Mouse (Mus musculus) intestine, postnatal 0 days (tissue): ENCODE measurements around the gene Zfp846. TPM values are rescaled to one million over a fixed set of nuclear protein-coding genes. Genes with fewer than 3 reads are reported as not detected.

ENCODE experiments used
- ATAC-seq: fragments of 200-750 bp; cut with Nextera tagmentation; 2 replicates; pipeline ENCODE4 v1.8.0; 2017; ENCODE audit warnings: mild to moderate bottlenecking, moderate TSS enrichment, moderate library complexity
- H3K27ac ChIP-seq: fragments of 300-500 bp; sonication (generic); 2 replicates; pipeline ENCODE4 v1.5.1; 2014; ENCODE audit warnings: mild to moderate bottlenecking, low read depth, low read length, moderate library complexity
- H3K27me3 ChIP-seq: fragments of 300-500 bp; sonication (generic); replicated peaks from 2 replicates; pipeline ENCODE4 v1.6.1; 2014; ENCODE audit warnings: low read length, mixed read lengths; ENCODE audit not compliant: control insufficient read depth, insufficient read depth
- H3K36me3 ChIP-seq: fragments of 300-500 bp; sonication (generic); 2 replicates; pipeline ENCODE4 v1.6.1; 2014; ENCODE audit warnings: mild to moderate bottlenecking, moderate library complexity; ENCODE audit not compliant: control insufficient read depth, insufficient read depth
- H3K4me1 ChIP-seq: fragments of 300-500 bp; sonication (generic); replicated peaks from 2 replicates; pipeline ENCODE4 v1.6.1; 2014; ENCODE audit warnings: antibody characterized with exemption, low read length, mixed read lengths; ENCODE audit not compliant: control insufficient read depth, insufficient read depth
- H3K4me2 ChIP-seq: fragments of 300-500 bp; sonication (generic); replicated peaks from 2 replicates; pipeline ENCODE4 v1.6.1; 2014; ENCODE audit warnings: low read depth, mild to moderate bottlenecking, moderate library complexity
- H3K4me3 ChIP-seq: fragments of 300-500 bp; sonication (generic); 2 replicates; pipeline ENCODE4 v1.5.1; 2014; ENCODE audit warnings: low read depth, low read length
- H3K9ac ChIP-seq: fragments of 300-500 bp; sonication (generic); 2 replicates; pipeline ENCODE4 v1.6.1; 2014; ENCODE audit warnings: mild to moderate bottlenecking, low read depth, low read length
- H3K9me3 ChIP-seq: fragments of 300-500 bp; sonication (generic); 2 replicates; pipeline ENCODE4 v1.6.1; 2016; ENCODE audit warnings: mixed run types; ENCODE audit not compliant: control insufficient read depth
- CTCF ChIP-seq: sonication (generic); IDR thresholded peaks from 2 replicates; pipeline ENCODE4 v1.5.1; 2016; ENCODE audit warnings: low read depth, mild to moderate bottlenecking, control low read depth, antibody characterized with exemption, moderate library complexity
- WGBS: fragments of 180-500 bp; shearing (Covaris S2); extraction: QIAGEN DNeasy Blood & Tissue Kit; methylation state at CpG from one replicate; pipeline ENCODE4 v1.1.7; 2014; 5-methylcytosine and 5-hydroxymethylcytosine counted together
- polyA plus RNA-seq: library from polyadenylated mRNA; unstranded; fragments of >200 nt; fragmentation: Nextera tagmentation; extraction: Ambion mirVana; gene quantifications from 2 replicates; pipeline ENCODE4 v1.2.1, GENCODE M21; 2015

The Zfp846 gene
- polyA plus RNA-seq, 1 experiment from 2014 or later = 5.7 TPM

DNA sequence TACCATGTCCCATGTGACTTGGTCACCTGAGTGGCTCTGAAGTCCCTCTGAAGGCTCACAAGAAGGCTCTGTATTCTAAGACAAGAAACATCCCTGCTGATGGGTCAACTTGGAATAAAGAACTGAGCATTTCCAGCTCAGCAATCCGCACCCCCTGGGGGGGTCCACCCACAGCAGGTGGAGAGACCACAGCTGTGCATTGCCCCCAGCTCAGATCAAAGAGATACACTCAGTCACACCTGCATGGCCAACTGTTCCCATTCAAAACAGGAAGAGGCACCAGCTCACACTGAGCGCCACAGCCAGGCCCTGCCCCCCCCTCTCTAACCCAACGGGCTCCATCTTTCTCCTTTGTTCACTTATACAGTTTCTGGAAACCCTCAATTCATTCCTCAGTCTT is 55.2 kb downstream of the Zfp846 start:
- no peak for ATAC-seq

GRCm38 (mm10) chr9:20636790-20637189 is 55.7 kb downstream of the Zfp846 start:
- H3K27me3 ChIP-seq = no peaks in the 10 kb centered on the region
- no peak overlapping the region for H3K9ac ChIP-seq
- H3K4me1 ChIP-seq = no peaks in the 10 kb centered on the region
- no peaks in the 10 kb centered on the region for H3K9me3 ChIP-seq
- WGBS = 78% methylated on average over 2 of the region's 2 CpGs
- peaks cover 13% of the 10 kb centered on the region for H3K36me3 ChIP-seq
- H3K4me3 ChIP-seq = no peak overlapping the region
- no peak for ATAC-seq
- no peak overlapping the region for H3K4me2 ChIP-seq
- H3K27ac ChIP-seq = no peak overlapping the region
- no peak for TF ChIP-seq CTCF

More for the DNA sequence above, 55.2 kb downstream of the Zfp846 start:
- no peaks in the 10 kb centered on the region for H3K27me3 ChIP-seq
- H3K4me3 ChIP-seq = no peak overlapping the region
- H3K27ac ChIP-seq = no peak overlapping the region
- no peaks in the 10 kb centered on the region for H3K9me3 ChIP-seq
- H3K4me2 ChIP-seq = no peak overlapping the region
- H3K36me3 ChIP-seq = peaks cover 13% of the 10 kb centered on the region
- no peaks in the 10 kb centered on the region for H3K4me1 ChIP-seq
- TF ChIP-seq CTCF = no peak
- H3K9ac ChIP-seq = no peak overlapping the region
- WGBS = 90% methylated on average over 3 of the region's 3 CpGs

- Histone ChIP-seq H3K27ac (0 out of 2 replicates have a peak overlapping the region, but pooled peaks have one; percentile 15), H3K9ac (no peak overlapping the region), H3K4me1 (no peaks in the 10 kb centered on the region), H3K4me3 (no peak overlapping the region), H3K27me3 (no peaks in the 10 kb centered on the region), H3K9me3 (no peaks in the 10 kb centered on the region), H3K36me3 (peaks cover 13% of the 10 kb centered on the region), H3K4me2 (no peak overlapping the region)
- WGBS = 96% methylated on average over 19 of the region's 19 CpGs
- ATAC-seq = no peak
- no peak for TF ChIP-seq CTCF
Measured at GRCm38 (mm10) chr9:20638552-20638951, 57.5 kb downstream of the Zfp846 start.

DNA sequence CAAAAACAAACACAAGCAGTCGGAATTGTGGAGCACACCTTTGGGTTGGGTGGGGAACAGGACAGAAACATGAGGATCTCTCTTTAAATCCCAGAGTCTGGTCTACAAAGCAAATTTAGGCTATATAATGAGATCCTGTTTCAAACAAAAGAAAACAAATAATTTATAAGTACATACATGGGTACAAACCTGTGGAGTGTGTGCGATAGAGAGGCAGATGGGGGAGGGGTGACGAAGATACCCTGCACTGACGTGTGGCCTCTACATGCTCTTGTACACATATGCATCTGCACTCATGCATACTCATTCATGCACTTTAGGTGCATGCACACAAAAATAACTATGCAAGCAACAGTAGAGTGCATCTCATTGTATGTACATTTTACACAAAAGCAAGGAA is 58.4 kb downstream of the Zfp846 start:
- Histone ChIP-seq H3K9me3 (no peaks in the 10 kb centered on the region), H3K4me2 (no peak overlapping the region), H3K27ac (no peak overlapping the region), H3K4me1 (no peaks in the 10 kb centered on the region), H3K27me3 (no peaks in the 10 kb centered on the region), H3K36me3 (peaks cover 13% of the 10 kb centered on the region), H3K9ac (no peak overlapping the region), H3K4me3 (no peak overlapping the region)
- ATAC-seq = no peak
- TF ChIP-seq CTCF = no peak
- WGBS = 87% methylated on average over 4 of the region's 4 CpGs

GRCm38 (mm10) chr9:20641501-20641900 is 60.4 kb downstream of the Zfp846 start:
- WGBS = 8% methylated on average over 6 of the region's 6 CpGs
- no peak for ATAC-seq
- peak overlapping the region; percentile 69; the same call in 1 of the 2 replicates for H3K27ac ChIP-seq
- no peaks in the 10 kb centered on the region for H3K27me3 ChIP-seq
- TF ChIP-seq CTCF = no peak
- H3K4me2 ChIP-seq = peak overlapping the region; percentile 97
- H3K9ac ChIP-seq = peak overlapping the region; percentile 87
- H3K9me3 ChIP-seq = no peaks in the 10 kb centered on the region
- no peaks in the 10 kb centered on the region for H3K4me1 ChIP-seq
- peaks cover 15% of the 10 kb centered on the region for H3K36me3 ChIP-seq
- H3K4me3 ChIP-seq = peak overlapping the region; percentile 96

DNA sequence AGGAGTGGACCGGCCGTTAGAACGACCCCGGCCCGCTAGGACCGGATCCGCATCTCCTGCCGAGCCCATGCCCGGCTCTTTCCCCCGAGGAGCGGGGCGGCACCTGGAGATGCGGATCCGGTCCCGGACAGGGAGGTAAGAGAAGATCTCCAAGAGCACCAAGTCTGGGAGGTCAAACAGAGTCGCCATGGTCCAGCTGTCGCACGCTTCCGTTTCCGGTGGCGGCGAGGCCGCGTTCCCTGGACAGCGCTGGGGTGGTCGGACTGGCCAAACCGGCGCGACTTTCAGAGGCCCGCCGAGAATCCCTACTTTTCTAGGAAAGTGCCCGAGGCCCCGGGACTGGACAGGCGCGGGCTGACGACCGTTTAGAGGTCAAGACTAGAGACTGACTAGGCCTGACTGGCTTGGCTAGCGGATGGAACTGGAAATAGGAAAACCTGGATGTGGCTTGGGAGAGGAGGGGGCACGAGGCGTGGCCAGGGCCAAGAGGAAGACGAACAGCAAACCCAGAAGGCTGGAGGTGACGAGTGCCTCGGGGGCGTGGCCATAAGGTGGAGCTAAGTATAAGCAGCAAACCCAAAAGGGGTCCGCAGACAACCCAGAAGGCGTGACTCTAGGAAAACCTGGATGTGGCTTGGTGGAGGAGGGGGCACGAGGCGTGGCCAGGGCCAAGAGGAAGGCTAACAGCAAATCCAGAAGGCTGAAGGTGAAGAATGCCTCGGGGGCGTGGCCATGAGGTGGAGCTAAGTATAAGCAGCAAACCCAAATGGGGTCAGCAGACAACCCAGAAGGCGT is 61.2 kb downstream of the Zfp846 start, which contains the start of gene Ubl5:
TSS of gene Ubl5 (plus strand) at position 778 of the 795 bp plus-strand sequence.
- no peaks in the 10 kb centered on the region for H3K4me1 ChIP-seq
- ATAC-seq = peak; percentile 74
- peak within 1 kb of the TSS; percentile 91 for H3K27ac ChIP-seq
- no peak for TF ChIP-seq CTCF
- H3K36me3 ChIP-seq = peaks cover 23% of the 10 kb centered on the region
- H3K9me3 ChIP-seq = no peaks in the 10 kb centered on the region
- H3K27me3 ChIP-seq = no peaks in the 10 kb centered on the region
- H3K9ac ChIP-seq = peak within 1 kb of the TSS; percentile 87
- WGBS = under 1% methylated on average over 50 of the region's 51 CpGs
- peak within 1 kb of the TSS; percentile 97 for H3K4me2 ChIP-seq
- peak within 1 kb of the TSS; percentile 96 for H3K4me3 ChIP-seq
